Mouse (Mus musculus) stomach, postnatal 0 days (tissue): Measurements from ENCODE around the gene Sco1. TPM values are rescaled to one million over a fixed set of nuclear protein-coding genes. Genes with fewer than 3 reads are reported as not detected.

ENCODE experiments used
- ATAC-seq: fragments of 200-750 bp; cut with Nextera tagmentation; 2 replicates; pipeline ENCODE4 v1.8.0; 2017; ENCODE audit not compliant: low FRiP score, low TSS enrichment
- DNase-seq: peaks from one replicate; pipeline ENCODE4 v3.0.0-alpha.2; 2016; ENCODE audit warnings: low spot score
- H3K27ac ChIP-seq: fragments of 300-500 bp; sonication (generic); replicated peaks from 2 replicates; pipeline ENCODE4 v1.5.1; 2014; ENCODE audit warnings: mild to moderate bottlenecking, control low read depth
- H3K27me3 ChIP-seq: fragments of 300-500 bp; sonication (generic); 2 replicates; pipeline ENCODE4 v1.6.1; 2014; ENCODE audit warnings: low read length; ENCODE audit not compliant: control insufficient read depth, insufficient read depth
- H3K36me3 ChIP-seq: fragments of 300-500 bp; sonication (generic); 2 replicates; pipeline ENCODE4 v1.6.1; 2014; ENCODE audit warnings: low read length, mixed read lengths; ENCODE audit not compliant: control insufficient read depth, insufficient read depth
- H3K4me1 ChIP-seq: fragments of 300-500 bp; sonication (generic); replicated peaks from 2 replicates; pipeline ENCODE4 v1.6.1; 2014; ENCODE audit warnings: antibody characterized with exemption; ENCODE audit not compliant: control insufficient read depth, insufficient read depth
- H3K4me2 ChIP-seq: fragments of 300-500 bp; sonication (generic); replicated peaks from 2 replicates; pipeline ENCODE4 v1.6.1; 2014; ENCODE audit warnings: low read depth, mild to moderate bottlenecking, control low read depth, moderate library complexity
- H3K4me3 ChIP-seq: fragments of 300-500 bp; sonication (generic); 2 replicates; pipeline ENCODE4 v1.5.1; 2014; ENCODE audit warnings: low read depth, low read length, control low read depth
- H3K9ac ChIP-seq: fragments of 300-500 bp; sonication (generic); 2 replicates; pipeline ENCODE4 v1.6.1; 2014; ENCODE audit warnings: mild to moderate bottlenecking, low read length, control low read depth, mixed read lengths
- H3K9me3 ChIP-seq: fragments of 300-500 bp; sonication (generic); 2 replicates; pipeline ENCODE4 v1.6.1; 2016; ENCODE audit warnings: low read length; ENCODE audit not compliant: control insufficient read depth
- CTCF ChIP-seq: IDR thresholded peaks from 2 replicates; pipeline ENCODE4 v1.5.1; 2016; ENCODE audit warnings: antibody characterized with exemption, low read depth, mild to moderate bottlenecking, moderate library complexity
- EP300 ChIP-seq: optimal IDR thresholded peaks from 2 replicates; pipeline ENCODE3; 2016; ENCODE audit warnings: antibody characterized with exemption
- WGBS: fragments of 180-500 bp; shearing (Covaris S2); extraction: QIAGEN DNeasy Blood & Tissue Kit; methylation state at CpG from one replicate; pipeline ENCODE4 v1.1.7; 2014; 5-methylcytosine and 5-hydroxymethylcytosine counted together
- polyA plus RNA-seq: library from polyadenylated mRNA; unstranded; fragments of >200 nt; fragmentation: Nextera tagmentation; extraction: Ambion mirVana; gene quantifications from 2 replicates; pipeline ENCODE4 v1.2.1, GENCODE M21; 2015

Gene Sco1
- polyA plus RNA-seq, 1 experiment from 2014 or later: 14.5 TPM

DNA sequence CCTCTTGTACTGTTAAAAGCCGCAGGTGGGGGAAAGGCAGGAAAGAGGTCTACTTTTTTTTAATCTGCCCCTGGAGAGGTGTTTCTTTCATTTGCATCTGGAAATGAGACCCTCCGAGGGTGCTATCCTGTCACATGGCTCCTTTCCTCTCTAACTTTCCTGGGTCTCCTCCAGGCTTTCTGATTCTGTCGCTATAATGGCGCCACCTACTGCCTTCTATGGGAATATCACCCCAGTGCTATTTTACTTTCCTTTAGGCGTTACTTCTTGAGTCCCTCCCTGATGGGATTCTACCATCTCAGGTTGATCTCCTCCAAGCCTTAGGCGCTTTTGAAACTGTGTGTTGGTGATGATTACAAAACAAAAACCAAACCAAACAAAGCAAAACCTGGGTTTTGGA is 47.7 kb downstream of the Sco1 start:
- no peaks in the 10 kb centered on the region for H3K4me1 ChIP-seq
- no peaks in the 10 kb centered on the region for H3K27me3 ChIP-seq
- no peaks in the 10 kb centered on the region for H3K36me3 ChIP-seq
- no peaks in the 10 kb centered on the region for H3K9me3 ChIP-seq
- H3K4me3 ChIP-seq: no peak overlapping the region
- no peak for DNase-seq
- 30% methylated on average over 6 of the region's 6 CpGs for WGBS
- H3K27ac ChIP-seq: no peak overlapping the region
- H3K9ac ChIP-seq: no peak overlapping the region
- no peak overlapping the region for H3K4me2 ChIP-seq
- ATAC-seq: no peak
- TF ChIP-seq CTCF (peak; percentile 73), EP300 (no peak)

DNA sequence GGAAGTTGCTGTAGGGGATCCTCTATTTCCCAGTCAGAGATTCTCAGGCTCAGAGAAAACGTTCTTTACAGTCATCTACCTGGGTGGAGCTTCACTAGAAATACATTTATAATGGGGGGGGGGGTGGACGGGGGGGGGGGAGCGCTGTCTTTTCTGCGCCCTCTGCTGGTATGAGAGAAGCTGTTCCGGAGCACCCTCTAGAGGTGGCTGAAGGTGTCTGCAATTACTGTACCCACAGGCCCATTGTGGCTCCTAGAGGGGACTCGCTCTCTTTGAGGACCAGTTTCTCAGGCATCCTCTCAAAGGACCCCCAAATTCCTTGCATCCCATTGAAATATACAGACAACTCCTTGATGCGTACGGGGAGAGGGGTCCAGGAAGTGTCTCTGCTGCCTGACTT is 49.2 kb downstream of the Sco1 start:
- ATAC-seq: 0 out of 2 replicates have a peak, but pooled peaks have one; percentile 54
- H3K4me3 ChIP-seq: no peak overlapping the region
- no peak overlapping the region for H3K27ac ChIP-seq
- no peaks in the 10 kb centered on the region for H3K4me1 ChIP-seq
- TF ChIP-seq EP300 (no peak), CTCF (peak; percentile 76)
- no peaks in the 10 kb centered on the region for H3K27me3 ChIP-seq
- H3K4me2 ChIP-seq: no peak overlapping the region
- H3K9me3 ChIP-seq: no peaks in the 10 kb centered on the region
- peak; percentile 54 for DNase-seq
- no peaks in the 10 kb centered on the region for H3K36me3 ChIP-seq
- WGBS: 44% methylated on average over 5 of the region's 8 CpGs
- no peak overlapping the region for H3K9ac ChIP-seq

DNA sequence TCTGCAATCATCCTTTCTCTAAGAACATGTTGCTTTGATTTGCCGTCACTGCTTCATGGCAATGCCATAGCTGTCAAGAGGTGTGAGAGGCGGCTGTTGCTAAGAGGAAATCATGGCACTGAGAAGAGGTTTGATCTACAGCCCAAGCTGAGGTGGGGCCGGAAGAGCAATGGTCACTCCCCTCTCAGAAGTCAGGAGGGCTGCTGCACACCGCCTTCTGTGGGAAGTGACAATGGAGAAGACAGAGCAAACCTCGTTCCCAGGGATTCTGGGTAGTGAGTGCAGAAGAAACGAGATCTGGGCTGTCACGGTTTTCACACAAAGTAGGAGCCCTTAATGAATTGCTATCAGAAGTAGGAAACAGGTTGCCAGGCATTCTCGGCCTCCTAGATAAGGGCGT is 50.8 kb downstream of the Sco1 start:
- DNase-seq (no peak), ATAC-seq (no peak)
- TF ChIP-seq CTCF: no peak
- TF ChIP-seq EP300: no peak
- H3K4me1 ChIP-seq: no peaks in the 10 kb centered on the region
- H3K27me3 ChIP-seq: no peaks in the 10 kb centered on the region
- H3K9me3 ChIP-seq: no peaks in the 10 kb centered on the region
- H3K27ac ChIP-seq: no peak overlapping the region
- H3K9ac ChIP-seq: no peak overlapping the region
- no peaks in the 10 kb centered on the region for H3K36me3 ChIP-seq
- WGBS: 73% methylated on average over 9 of the region's 9 CpGs
- H3K4me3 ChIP-seq: no peak overlapping the region
- H3K4me2 ChIP-seq: no peak overlapping the region

DNA sequence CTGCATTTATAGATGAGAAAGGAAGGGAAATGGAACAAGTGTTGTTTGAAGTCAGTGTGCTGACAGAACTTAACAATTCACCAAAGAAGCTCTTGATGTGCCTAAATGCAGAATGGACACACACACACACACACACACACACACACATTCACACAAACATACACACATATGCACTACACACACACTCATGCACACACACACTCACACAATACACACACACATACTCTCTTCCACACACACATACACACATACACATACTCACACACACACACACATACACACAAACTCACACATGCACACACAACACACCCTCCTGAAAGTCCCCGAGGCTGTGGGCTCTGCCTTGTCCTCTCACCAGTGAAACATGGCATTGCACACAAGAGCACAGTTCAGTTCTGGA is 51.8 kb downstream of the Sco1 start:
- Histone ChIP-seq H3K27me3 (no peaks in the 10 kb centered on the region), H3K36me3 (no peaks in the 10 kb centered on the region), H3K9ac (no peak overlapping the region), H3K27ac (no peak overlapping the region), H3K9me3 (no peaks in the 10 kb centered on the region), H3K4me2 (no peak overlapping the region), H3K4me1 (no peaks in the 10 kb centered on the region), H3K4me3 (no peak overlapping the region)
- ATAC-seq: no peak
- TF ChIP-seq CTCF (no peak), EP300 (no peak)
- 69% methylated on average over 1 of the region's 1 CpGs for WGBS
- no peak for DNase-seq

DNA sequence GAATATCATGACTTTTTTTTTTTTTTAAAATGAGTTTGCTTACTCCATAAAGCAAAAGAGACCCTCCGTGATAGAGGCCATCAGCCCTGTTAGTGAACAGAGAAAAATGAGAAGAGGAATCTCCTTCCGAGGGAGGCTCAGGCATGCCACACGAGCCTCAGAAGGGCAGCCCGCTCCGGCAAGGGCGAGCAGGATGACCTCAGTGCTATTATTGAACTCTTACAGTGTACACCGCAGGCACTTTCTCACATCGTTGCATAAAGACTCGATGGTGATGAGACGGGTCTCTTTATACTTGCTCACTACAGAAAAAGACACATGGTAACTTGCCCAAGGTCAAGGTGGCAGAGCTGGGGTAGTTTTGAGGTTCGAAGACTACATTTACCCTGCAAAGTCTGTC is 52.2 kb downstream of the Sco1 start:
- Histone ChIP-seq H3K4me1 (no peaks in the 10 kb centered on the region), H3K9ac (no peak overlapping the region), H3K36me3 (no peaks in the 10 kb centered on the region), H3K4me2 (no peak overlapping the region), H3K27me3 (no peaks in the 10 kb centered on the region), H3K9me3 (no peaks in the 10 kb centered on the region), H3K27ac (no peak overlapping the region), H3K4me3 (no peak overlapping the region)
- ATAC-seq: no peak
- no peak for DNase-seq
- no peak for TF ChIP-seq EP300
- no peak for TF ChIP-seq CTCF
- WGBS: 68% methylated on average over 11 of the region's 11 CpGs

DNA sequence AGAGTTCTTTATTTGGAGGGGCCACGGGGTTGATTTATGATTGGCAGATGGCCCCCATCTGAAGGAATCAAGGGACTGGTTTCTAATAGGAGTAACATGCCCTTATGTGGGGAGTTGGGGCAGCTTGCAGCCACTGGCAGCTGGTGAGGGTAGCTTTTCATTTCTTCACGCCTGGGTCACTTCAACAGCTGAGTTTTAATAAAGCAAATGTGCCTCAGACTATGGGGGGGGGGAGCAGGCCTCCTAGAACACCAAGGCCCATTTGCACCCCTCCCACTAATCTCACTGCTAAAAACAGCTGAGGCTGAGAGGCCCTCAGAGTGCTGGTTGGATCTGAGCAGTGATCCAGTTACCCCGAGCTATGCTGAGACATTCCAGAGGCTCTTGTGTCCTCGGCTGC is 53.2 kb downstream of the Sco1 start:
- DNase-seq (no peak), ATAC-seq (no peak; the same call in 1 of the 2 replicates)
- no peak for TF ChIP-seq EP300
- no peak for TF ChIP-seq CTCF
- H3K27me3 ChIP-seq: no peaks in the 10 kb centered on the region
- no peak overlapping the region for H3K4me3 ChIP-seq
- no peaks in the 10 kb centered on the region for H3K4me1 ChIP-seq
- no peak overlapping the region for H3K9ac ChIP-seq
- no peak overlapping the region for H3K27ac ChIP-seq
- no peaks in the 10 kb centered on the region for H3K9me3 ChIP-seq
- WGBS: 53% methylated on average over 4 of the region's 4 CpGs
- no peaks in the 10 kb centered on the region for H3K36me3 ChIP-seq
- no peak overlapping the region for H3K4me2 ChIP-seq
